Mouse (Mus musculus) thymus, adult 2 months (tissue): Measurements from ENCODE around the gene Klhl40. TPM values are rescaled to one million over a fixed set of nuclear protein-coding genes. Genes with fewer than 3 reads are reported as not detected.

Experiments
- DNase-seq: peaks from one replicate; pipeline ENCODE4 v3.0.0; 2021
- H3K27ac ChIP-seq: fragments of 200-500 bp; 2 replicates; pipeline ENCODE4 v1.5.1; 2012; ENCODE audit warnings: low read length, control low read depth; ENCODE audit not compliant: control insufficient read depth, insufficient read depth
- H3K27me3 ChIP-seq: fragments of 200-500 bp; 2 replicates; pipeline ENCODE4 v1.6.1; 2012; ENCODE audit warnings: mild to moderate bottlenecking, low read length, moderate library complexity, mixed read lengths; ENCODE audit not compliant: control insufficient read depth, insufficient read depth
- H3K36me3 ChIP-seq: fragments of 200-500 bp; 2 replicates; pipeline ENCODE4 v1.6.1; 2012; ENCODE audit warnings: mild to moderate bottlenecking, low read length, moderate library complexity; ENCODE audit not compliant: control insufficient read depth, insufficient read depth
- H3K4me1 ChIP-seq: fragments of 200-500 bp; replicated peaks from 2 replicates; pipeline ENCODE4 v1.6.1; 2012; ENCODE audit warnings: low read length; ENCODE audit not compliant: control insufficient read depth, insufficient read depth
- H3K4me3 ChIP-seq: fragments of 200-500 bp; 2 replicates; pipeline ENCODE4 v1.5.1; 2012; ENCODE audit warnings: mild to moderate bottlenecking, low read length, control low read depth, moderate library complexity; ENCODE audit not compliant: control insufficient read depth, insufficient read depth
- CTCF ChIP-seq: fragments of 200-500 bp; IDR thresholded peaks from 2 replicates; pipeline ENCODE4 v1.5.1; 2012; ENCODE audit warnings: mild to moderate bottlenecking, control low read depth, low read length, moderate library complexity, borderline replicate concordance; ENCODE audit not compliant: control insufficient read depth, poor library complexity, insufficient read depth; ENCODE audit errors: extremely low read depth
- POLR2A ChIP-seq: fragments of 200-500 bp; IDR thresholded peaks from 2 replicates; pipeline ENCODE4 v1.6.1; 2012; ENCODE audit warnings: mild to moderate bottlenecking, low read length, control low read depth, moderate library complexity; ENCODE audit not compliant: control insufficient read depth, poor library complexity, insufficient read depth; ENCODE audit errors: extremely low read depth
- WGBS: fragments of 180-500 bp; shearing (Covaris S2); methylation state at CpG from one replicate; pipeline ENCODE4 v1.1.7; 2018; 5-methylcytosine and 5-hydroxymethylcytosine counted together
- polyA plus RNA-seq: library from polyadenylated mRNA; depleted of rRNA; stranded (reverse); fragments of >200 nt; gene quantifications from 2 replicates; pipeline ENCODE4 v1.2.3, GENCODE M21; 2012

Gene Klhl40
- polyA plus RNA-seq, 1 experiment, result 0.93 TPM

GRCm38 (mm10) chr9:121761787-121762186 lies 15.6 kb upstream of the Klhl40 start:
- Histone ChIP-seq H3K4me3 (no peak overlapping the region), H3K27me3 (peaks cover 19% of the 10 kb centered on the region), H3K36me3 (peaks cover 2% of the 10 kb centered on the region; the same call in 1 of the 2 replicates), H3K27ac (no peak overlapping the region), H3K4me1 (peaks cover 25% of the 10 kb centered on the region)
- no peak for DNase-seq
- TF ChIP-seq POLR2A (no peak), CTCF (no peak)
- 94% methylated on average over 8 of the region's 8 CpGs for WGBS

- no peak overlapping the region for H3K27ac ChIP-seq
- TF ChIP-seq CTCF (no peak), POLR2A (no peak)
- peaks cover 25% of the 10 kb centered on the region for H3K4me1 ChIP-seq
- H3K27me3 ChIP-seq, result peaks cover 19% of the 10 kb centered on the region
- WGBS, result 90% methylated on average over 10 of the region's 10 CpGs
- H3K4me3 ChIP-seq, result no peak overlapping the region
- no peak for DNase-seq
- no peaks in the 10 kb centered on the region for H3K36me3 ChIP-seq
These were observed 15.2 kb upstream of the Klhl40 start for GRCm38 (mm10) chr9:121762248-121762647.

GRCm38 (mm10) chr9:121762761-121763160 lies 14.6 kb upstream of the Klhl40 start:
- Histone ChIP-seq H3K27ac (no peak overlapping the region), H3K36me3 (no peaks in the 10 kb centered on the region), H3K27me3 (peaks cover 19% of the 10 kb centered on the region), H3K4me1 (peaks cover 25% of the 10 kb centered on the region), H3K4me3 (no peak overlapping the region)
- 98% methylated on average over 25 of the region's 25 CpGs for WGBS
- DNase-seq, result no peak
- TF ChIP-seq CTCF (no peak), POLR2A (no peak)

- no peak overlapping the region for H3K27ac ChIP-seq
- TF ChIP-seq POLR2A (no peak), CTCF (no peak)
- H3K36me3 ChIP-seq, result no peaks in the 10 kb centered on the region
- DNase-seq, result no peak
- 77% methylated on average over 19 of the region's 19 CpGs for WGBS
- peaks cover 16% of the 10 kb centered on the region for H3K27me3 ChIP-seq
- H3K4me3 ChIP-seq, result no peak overlapping the region
- peaks cover 20% of the 10 kb centered on the region for H3K4me1 ChIP-seq
These were observed 13.7 kb upstream of the Klhl40 start for GRCm38 (mm10) chr9:121763716-121764115.

GRCm38 (mm10) chr9:121765166-121765855 lies 12.1 kb upstream of the Klhl40 start:
- Histone ChIP-seq H3K4me1 (peaks cover 10% of the 10 kb centered on the region; the same call in 1 of the 2 replicates), H3K27ac (no peak overlapping the region; the same call in 1 of the 2 replicates), H3K27me3 (peaks cover 4% of the 10 kb centered on the region), H3K4me3 (no peak overlapping the region), H3K36me3 (no peaks in the 10 kb centered on the region)
- 54% methylated on average over 16 of the region's 16 CpGs for WGBS
- DNase-seq, result no peak
- TF ChIP-seq CTCF (no peak), POLR2A (no peak)

GRCm38 (mm10) chr9:121772412-121772811 lies 5.0 kb upstream of the Klhl40 start:
- WGBS, result 80% methylated on average over 5 of the region's 5 CpGs
- TF ChIP-seq POLR2A (no peak), CTCF (no peak)

GRCm38 (mm10) chr9:121775951-121776350 lies 1.5 kb upstream of the Klhl40 start:
- no peaks in the 10 kb centered on the region for H3K36me3 ChIP-seq
- no peaks in the 10 kb centered on the region; the same call in 1 of the 2 replicates for H3K27me3 ChIP-seq
- H3K4me1 ChIP-seq, result peaks cover 8% of the 10 kb centered on the region; the same call in 1 of the 2 replicates
- H3K27ac ChIP-seq, result no peak overlapping the region
- WGBS, result 86% methylated on average over 10 of the region's 10 CpGs
- no peak overlapping the region for H3K4me3 ChIP-seq
- DNase-seq, result no peak
- no peak for TF ChIP-seq CTCF

More at GRCm38 (mm10) chr9:121772412-121772811, 5.0 kb upstream of the Klhl40 start:
- no peaks in the 10 kb centered on the region for H3K4me1 ChIP-seq
- H3K27ac ChIP-seq, result no peak overlapping the region
- no peak overlapping the region for H3K4me3 ChIP-seq
- H3K36me3 ChIP-seq, result no peaks in the 10 kb centered on the region
- no peaks in the 10 kb centered on the region for H3K27me3 ChIP-seq
- no peak for DNase-seq
